Mouse (Mus musculus) urinary bladder, postnatal 0 days (tissue): ENCODE data around the gene Pard6b. TPM values are rescaled to one million over a fixed set of nuclear protein-coding genes. Genes with fewer than 3 reads are reported as not detected.

Experiments used
- microRNA-seq: library from miRNA; unstranded; fragments of <30 nt; microRNA quantifications from one replicate; pipeline ENCODE4, GENCODE M21; 2016
- polyA plus RNA-seq: library from polyadenylated mRNA; unstranded; fragments of >200 nt; fragmentation: Nextera tagmentation; extraction: Ambion mirVana; gene quantifications from 2 replicates; pipeline ENCODE4 v1.2.1, GENCODE M21; 2015

The Pard6b gene
- polyA plus RNA-seq, result 8.6 and 9.8 TPM in 2 replicates

GRCm38 (mm10) chr2:168080431-168081246 lies at the start of gene Pard6b:
Gene Pard6b, plus strand, starts transcription at chr2:168081004.

Small RNAs within 50 kb of the gene (microRNA-seq; reads per million reads assigned to microRNA genes)
- gene Gm24327, result not detected

Other genes with a start within 250 kb of the Pard6b start
- 40.2 and 43.9 TPM in 2 replicates for gene Ptpn1, start 148.9 kb upstream of the Pard6b start, polyA plus RNA-seq
- 3.2 and 3.5 TPM in 2 replicates for gene Ripor3, start 70.4 kb upstream of the Pard6b start, polyA plus RNA-seq
- gene Adnp, start 126.1 kb downstream of the Pard6b start, polyA plus RNA-seq, result 3.1 and 3.7 TPM in 2 replicates
- 8.2 and 8.3 TPM in 2 replicates for gene Gm20716, start 149.4 kb downstream of the Pard6b start, polyA plus RNA-seq
- gene Dpm1, start 149.6 kb downstream of the Pard6b start, polyA plus RNA-seq, result 110 and 129 TPM in 2 replicates
- 5.3 and 5.7 TPM in 2 replicates for gene Mocs3, start 149.6 kb downstream of the Pard6b start, polyA plus RNA-seq
- 14.3 and 21.7 TPM in 2 replicates for gene Kcng1, start 200.7 kb downstream of the Pard6b start, polyA plus RNA-seq